Mouse (Mus musculus) forelimb bud, embryonic 11.5 days (tissue): Measurements from ENCODE around the gene Diras2.

ENCODE experiments used
- DNase-seq: peaks from one replicate; pipeline ENCODE4 v3.0.0-alpha.2; 2012; ENCODE audit warnings: low read depth, low spot score

Diras2 gene

DNA sequence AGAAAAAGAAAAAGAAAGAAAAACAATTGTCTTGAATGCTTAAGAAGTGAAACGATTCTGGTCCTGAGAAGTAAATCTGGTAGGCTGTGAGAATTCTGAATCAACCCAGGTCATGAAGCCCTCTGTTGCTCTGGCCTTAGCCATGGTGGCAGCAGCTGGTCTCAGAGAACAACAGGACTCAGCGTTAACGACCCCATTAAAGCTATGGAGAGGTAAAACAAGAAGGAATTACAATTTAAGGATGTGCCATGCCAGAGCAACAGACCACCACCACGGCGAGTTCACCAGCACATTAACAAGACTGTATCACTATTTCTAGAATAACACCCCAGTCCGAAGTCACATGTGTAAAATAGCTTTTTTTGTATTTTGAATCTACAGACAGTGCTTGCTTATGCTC is 65.9 kb downstream of the Diras2 start:
- peak; percentile 55 for DNase-seq

DNA sequence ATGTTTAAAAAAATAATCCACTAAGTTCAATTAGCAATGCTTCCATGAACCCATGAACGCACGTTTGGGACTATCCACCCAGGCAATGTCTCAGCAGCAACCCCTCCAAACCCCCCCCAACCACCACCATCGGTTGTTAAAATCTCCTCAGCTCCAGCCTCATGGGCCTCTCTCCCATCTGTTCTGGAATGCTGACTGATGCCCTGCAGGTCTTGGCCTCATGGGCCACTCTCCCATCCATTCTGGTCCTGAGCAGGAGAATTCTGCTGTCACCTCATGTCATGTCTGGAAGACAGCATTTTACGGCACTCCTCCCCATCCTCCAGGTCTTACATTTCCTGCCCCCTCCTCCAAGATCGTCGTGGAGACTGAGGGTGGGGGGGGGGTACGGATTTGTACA is 71.1 kb downstream of the Diras2 start:
- DNase-seq = no peak

GRCm38 (mm10) chr13:52457889-52458324 is 73.2 kb downstream of the Diras2 start:
- peak; percentile 47 for DNase-seq

GRCm38 (mm10) chr13:52457177-52457888 is 73.7 kb downstream of the Diras2 start:
- peak; percentile 13 for DNase-seq

DNA sequence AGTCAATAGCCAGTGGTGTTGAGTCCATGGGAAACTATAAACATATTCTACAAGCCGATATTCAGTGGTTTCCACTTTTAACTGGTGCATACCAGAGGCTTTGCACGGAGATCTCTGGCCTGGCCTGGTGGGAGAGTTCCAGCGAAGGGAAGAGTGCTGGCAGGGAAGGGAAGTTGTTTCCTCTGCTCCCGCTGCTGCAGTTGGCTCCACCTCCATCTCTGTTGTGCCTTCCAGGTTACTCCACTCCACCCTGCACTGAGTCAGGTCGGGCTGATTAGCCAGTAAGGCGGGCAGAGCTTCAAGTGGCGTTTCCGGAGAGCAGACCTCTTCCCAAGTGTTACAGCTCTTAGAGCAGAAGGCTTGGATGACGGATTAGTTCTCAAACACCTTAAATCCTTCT is 75.8 kb downstream of the Diras2 start:
- no peak for DNase-seq

DNA sequence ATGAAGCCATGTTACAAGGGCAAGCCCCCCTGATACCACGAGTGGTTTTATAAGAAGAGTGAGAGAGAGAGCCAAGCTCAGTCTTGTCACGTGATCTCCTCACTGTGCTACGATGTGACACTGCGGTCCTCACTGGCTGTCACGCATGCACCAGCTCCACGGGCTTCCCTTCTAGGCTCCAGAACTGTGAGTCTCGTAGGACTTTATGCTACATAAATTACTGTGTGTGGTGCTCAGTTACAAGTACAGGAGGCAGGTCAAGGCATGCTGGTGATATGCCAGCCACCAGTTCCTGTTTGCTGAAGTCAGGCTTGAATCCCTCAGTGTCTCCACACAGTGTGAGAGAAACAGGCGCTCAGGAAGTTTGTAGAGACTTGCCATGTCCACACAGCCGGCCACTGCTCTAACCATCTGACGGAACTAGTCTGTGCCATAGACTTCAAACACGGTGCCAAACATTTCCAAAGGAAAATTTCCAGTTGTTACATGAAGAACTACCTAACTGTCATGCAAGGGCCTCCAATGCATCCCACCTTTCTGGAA is 76.3 kb downstream of the Diras2 start:
- DNase-seq = no peak
